Mouse (Mus musculus) left cerebral cortex, postnatal 25 days (tissue): Measurements from ENCODE around the gene Kctd5. TPM values are rescaled to one million over a fixed set of nuclear protein-coding genes. Genes with fewer than 3 reads are reported as not detected.

Source experiments
- DNase-seq, 2 experiments: peaks; one replicate each; pipeline ENCODE4 v3.0.0; 2022; ENCODE audit warnings: low spot score in 2 of 2, mixed read lengths in 1 of 2
- intact Hi-C: fragments of 180-260 bp; cut with DNase I; formaldehyde crosslinking; loops from one replicate; pipeline ENCODE4 v1.15.1; 2025
- total RNA-seq, 2 experiments: library from RNA; stranded (reverse); gene quantifications; 2 replicates each; pipeline ENCODE4 v1.2.3; 2021

Kctd5 gene
- total RNA-seq, 2 experiments from 2014 or later = 25.7 to 27.0 TPM

- intact Hi-C loops = no loop called here
These were observed 28.8 kb downstream of the Kctd5 start for GRCm38 (mm10) chr17:24044482-24044881.

DNA sequence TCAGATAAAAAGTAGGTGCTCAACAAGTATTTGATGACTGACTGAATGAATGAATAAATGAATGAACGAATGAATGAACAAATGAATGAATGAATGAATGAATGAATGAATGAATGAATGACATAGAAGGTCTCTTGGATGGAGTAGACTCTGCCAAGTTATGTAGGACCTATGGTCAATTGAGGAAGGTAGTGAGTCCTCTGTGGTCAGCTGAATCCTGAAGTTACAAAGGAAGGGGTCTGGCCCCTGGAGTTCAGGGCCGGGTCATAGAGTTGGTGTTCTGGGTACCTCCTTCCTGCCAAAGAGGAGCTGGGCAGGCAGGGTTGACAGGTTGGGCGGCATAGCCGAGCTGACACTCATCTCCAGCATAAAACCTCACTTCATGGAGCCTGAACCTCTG is 35.4 kb downstream of the Kctd5 start, which contains the start of gene Prss27:
Prss27 (plus strand) TSS at position 301 of the 400 bp plus-strand sequence.
- intact Hi-C loops = no loop called here
- DNase-seq = no peak

More at GRCm38 (mm10) chr17:24044482-24044881, 28.8 kb downstream of the Kctd5 start:
- no peak for DNase-seq

GRCm38 (mm10) chr17:24037360-24037759 is 35.9 kb downstream of the Kctd5 start:
- intact Hi-C loops = no loop called here
- DNase-seq = no peak

- intact Hi-C loops = no loop called here
These were observed 36.3 kb downstream of the Kctd5 start for GRCm38 (mm10) chr17:24036954-24037353.

DNA sequence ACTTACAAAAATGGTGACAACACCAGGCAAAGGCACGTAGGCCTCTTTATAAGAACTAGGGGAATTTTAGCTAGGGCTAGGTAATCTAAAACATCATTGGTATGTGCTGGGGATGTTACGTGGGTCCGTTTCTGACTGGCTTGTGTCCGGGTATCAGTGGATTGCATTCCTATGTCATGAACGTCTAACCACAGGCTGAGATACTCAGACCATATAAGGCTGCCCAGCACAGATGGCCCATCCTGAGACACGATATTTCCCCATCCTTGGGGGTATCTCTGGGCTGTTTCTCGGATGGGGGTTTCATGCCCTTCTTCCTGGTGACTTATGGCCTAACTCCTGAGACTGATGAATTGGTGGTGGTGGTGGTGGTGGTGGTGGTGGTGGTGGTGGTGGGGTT is 38.2 kb downstream of the Kctd5 start:
- DNase-seq = no peak

More at GRCm38 (mm10) chr17:24036954-24037353, 36.3 kb downstream of the Kctd5 start:
- no peak for DNase-seq

DNA sequence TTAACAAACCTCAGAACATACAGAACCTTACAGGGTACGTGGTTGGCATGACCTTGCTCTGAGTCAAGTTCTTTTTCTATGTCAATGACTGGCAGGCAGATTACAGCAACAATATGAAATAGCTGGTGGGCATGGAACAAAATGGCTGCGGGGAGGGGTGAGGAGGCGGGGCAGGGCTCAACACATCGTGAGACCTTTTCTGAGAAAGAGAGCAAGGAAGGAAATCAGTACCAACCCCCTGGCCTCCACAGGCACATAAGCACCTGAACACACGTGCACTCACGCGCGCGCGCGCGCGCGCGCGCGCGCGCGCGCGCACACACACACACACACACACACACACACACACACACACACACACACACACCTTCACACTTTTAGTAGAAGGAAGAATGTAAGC is 42.7 kb downstream of the Kctd5 start:
- intact Hi-C loops = no loop called here
- DNase-seq = no peak

More for the DNA sequence above, 38.2 kb downstream of the Kctd5 start:
- intact Hi-C loops = no loop called here

DNA sequence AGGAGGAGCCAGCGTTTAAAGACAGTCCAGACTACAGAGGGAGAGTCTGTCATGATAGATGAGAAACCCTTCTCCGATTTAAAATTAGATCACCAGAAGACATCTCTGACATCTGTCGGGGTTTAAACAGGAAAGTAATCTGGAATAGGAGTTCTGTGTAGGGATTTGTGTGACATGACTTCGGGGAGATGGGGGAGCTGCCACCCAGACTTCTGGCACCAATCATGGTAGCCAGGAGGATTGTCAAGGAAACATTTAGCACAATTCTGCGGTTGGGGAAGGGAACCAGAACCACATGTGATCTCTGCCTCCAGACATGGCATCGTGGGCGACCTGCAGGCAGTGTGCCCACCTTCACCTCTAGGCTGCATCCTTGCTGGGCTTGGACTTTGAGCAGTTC is 43.8 kb downstream of the Kctd5 start:
- peak in 1 of 2 experiments; percentile 41 for DNase-seq
- intact Hi-C loops = no loop called here

- peak in 1 of 2 experiments; percentile 15 for DNase-seq
- intact Hi-C loops = no loop called here
These were observed 51.7 kb downstream of the Kctd5 start for GRCm38 (mm10) chr17:24021375-24022199.

DNA sequence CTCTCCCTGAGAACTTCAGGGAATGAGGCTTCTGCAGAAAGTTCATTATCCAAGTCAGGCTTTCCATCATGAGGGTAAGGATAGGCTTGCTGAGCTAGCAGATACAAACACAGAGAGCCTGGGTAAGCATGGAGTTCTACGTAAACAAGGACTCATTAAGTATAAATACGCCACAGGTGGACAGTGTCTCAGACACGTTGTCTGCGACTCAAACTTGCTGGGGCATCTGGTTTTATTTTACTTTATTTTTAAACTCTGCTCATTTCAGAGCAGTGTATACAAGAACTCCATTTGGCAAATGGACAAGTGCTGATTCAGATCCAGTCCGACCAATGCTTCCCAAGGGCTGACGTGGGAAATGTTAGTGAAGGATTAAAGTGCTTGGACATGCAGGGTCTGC is 52.6 kb downstream of the Kctd5 start:
- intact Hi-C loops = no loop called here
- DNase-seq = no peak

DNA sequence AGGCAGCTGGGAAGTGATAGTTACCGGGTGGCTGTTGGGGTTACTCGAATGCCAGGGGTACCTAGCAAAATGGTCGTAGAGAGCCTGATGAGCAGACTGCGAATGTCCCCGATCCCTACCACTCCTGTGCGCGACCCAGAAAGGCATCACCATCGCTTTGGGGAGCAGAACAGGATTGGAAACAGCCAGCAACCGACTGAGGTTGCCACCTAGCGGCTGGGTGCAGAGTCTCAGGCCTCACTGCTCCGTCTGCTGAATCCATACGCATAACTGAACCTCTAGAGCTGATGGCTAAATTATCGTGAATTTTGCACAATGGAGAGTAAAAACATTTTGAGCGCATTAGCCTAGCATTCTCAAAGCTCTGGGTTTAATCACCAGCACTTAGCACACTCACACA is 57.6 kb downstream of the Kctd5 start:
- intact Hi-C loops = no loop called here
- DNase-seq = peak in 1 of 2 experiments; percentile 35

DNA sequence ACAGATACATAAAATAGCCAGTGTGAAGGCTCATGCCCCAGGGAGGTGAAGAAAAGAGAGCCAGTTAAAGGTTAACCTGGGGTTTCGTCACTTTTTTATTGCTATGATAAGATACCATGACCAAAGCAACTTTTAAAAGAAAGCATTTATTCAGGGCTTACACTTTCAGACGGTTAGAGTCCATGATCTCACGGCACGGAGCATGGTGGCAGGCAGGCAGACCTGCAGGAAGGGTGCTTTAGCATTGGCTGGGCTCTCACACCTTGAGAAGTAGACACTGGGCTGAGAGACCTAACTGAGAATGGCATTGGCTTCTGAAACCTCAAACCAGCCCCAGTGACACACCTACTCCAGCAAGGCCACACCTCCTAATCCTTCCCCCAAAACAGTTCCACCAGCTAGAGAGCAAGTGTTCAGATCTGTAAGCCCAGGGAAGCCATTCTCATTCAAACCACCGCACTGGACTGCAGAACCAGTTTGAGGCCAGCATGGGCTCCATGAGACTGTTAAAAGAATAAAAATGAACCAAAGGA is 58.8 kb downstream of the Kctd5 start:
- DNase-seq = no peak
- intact Hi-C loops = loop anchor here (5.0 kb wide), 1 partner anchor 47 kb away; no protein-coding TSS in a partner anchor

- DNase-seq = no peak
- intact Hi-C loops = loop anchor here (5.0 kb wide), 1 partner anchor 46 kb away; no protein-coding TSS in a partner anchor
These were observed 60.4 kb downstream of the Kctd5 start for GRCm38 (mm10) chr17:24012921-24013320.

DNA sequence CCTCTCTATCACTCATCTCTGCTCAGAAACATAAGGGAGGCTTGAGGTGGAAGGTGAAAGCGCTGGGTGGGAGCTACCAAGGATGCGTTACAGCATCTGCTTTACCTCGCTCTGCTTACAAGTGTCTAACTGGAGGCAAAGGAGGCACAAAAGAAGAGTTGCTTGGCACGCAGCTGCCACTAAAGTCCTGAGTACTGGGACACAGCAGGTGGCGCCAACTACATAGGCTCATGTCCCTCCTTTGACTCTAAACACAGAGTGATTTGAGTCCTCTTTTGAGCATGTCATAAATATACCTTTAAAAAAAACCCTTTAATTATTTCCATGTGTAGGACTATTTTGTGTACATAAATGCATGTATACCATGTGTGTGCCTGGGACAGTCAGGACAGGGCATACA is 63.7 kb downstream of the Kctd5 start:
- no peak for DNase-seq
- intact Hi-C loops = loop anchor here (5.0 kb wide), 1 partner anchor 42 kb away; no protein-coding TSS in a partner anchor

DNA sequence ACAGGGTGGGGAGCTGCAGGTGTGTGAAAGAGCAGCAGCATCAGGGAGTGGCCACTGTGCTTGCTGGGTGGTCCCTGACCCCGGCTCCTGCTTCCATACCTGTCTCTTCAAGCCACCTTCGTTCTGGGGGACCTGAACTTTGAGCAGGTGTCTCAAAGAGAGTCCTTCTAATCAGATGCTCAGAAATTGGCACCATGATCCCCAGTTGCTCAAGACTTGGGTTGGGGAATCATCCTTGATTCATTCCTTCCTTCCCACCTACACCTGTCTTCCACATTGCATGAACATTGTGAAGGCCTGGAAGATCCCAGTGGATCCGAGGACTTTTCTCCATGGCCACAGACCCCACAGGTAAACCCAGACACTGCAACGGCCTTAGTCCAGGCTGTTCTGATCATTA is 65.2 kb downstream of the Kctd5 start:
- intact Hi-C loops = no loop called here

DNA sequence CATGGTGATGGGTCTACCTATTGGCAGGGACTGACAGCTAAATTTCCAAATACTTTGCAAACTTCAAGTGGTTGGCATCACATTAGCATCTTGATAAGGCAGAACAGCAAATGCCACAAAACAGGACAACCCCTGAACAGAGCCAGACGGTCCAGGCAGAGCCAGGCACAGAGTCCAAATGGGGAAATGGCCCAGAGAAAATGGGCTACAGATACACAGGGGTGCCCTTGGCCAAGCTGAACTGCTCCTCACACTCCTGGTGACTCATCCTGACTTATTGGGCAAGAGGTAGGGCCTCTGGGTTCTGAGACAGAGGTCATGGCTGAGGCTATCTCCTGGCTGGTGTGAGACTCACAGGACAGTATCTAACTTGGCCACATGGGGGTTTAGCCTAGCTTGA is 65.9 kb downstream of the Kctd5 start:
- intact Hi-C loops = no loop called here
- no peak for DNase-seq

More for the DNA sequence above, 65.2 kb downstream of the Kctd5 start:
- no peak for DNase-seq

GRCm38 (mm10) chr17:24006930-24007329 is 66.4 kb downstream of the Kctd5 start:
- no peak for DNase-seq
- intact Hi-C loops = no loop called here

- no peak for DNase-seq
- intact Hi-C loops = no loop called here
These were observed 68.2 kb downstream of the Kctd5 start for GRCm38 (mm10) chr17:24005049-24005448.

DNA sequence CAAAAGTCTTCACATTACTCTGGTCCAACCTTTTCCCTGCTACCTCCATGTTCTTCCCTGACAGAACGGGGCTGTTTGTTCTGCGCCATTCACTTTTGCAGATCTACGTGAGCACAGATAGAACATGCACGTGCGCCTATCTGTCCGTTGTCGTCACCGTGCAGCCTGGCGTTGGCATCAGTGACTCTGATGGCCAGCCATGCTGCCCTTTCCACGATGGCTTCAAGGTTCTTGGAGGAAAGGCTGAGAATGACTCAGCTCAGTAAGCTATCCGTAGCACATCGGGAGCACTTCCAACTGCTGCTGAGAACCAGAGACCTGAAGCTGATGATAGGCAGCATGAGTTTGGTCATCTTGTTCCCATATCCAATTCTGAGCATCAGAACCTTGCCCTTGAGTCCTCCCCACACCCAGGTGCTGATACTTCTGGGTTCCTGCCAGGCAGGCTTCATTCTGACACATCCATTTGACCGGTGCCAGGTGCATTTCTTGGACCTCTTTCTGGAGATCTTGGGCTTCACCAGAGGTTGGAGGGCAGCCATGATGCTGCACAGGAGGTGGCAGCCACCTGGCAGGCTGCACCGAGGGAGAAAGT is 69.1 kb downstream of the Kctd5 start:
- intact Hi-C loops = no loop called here
- DNase-seq = no peak

DNA sequence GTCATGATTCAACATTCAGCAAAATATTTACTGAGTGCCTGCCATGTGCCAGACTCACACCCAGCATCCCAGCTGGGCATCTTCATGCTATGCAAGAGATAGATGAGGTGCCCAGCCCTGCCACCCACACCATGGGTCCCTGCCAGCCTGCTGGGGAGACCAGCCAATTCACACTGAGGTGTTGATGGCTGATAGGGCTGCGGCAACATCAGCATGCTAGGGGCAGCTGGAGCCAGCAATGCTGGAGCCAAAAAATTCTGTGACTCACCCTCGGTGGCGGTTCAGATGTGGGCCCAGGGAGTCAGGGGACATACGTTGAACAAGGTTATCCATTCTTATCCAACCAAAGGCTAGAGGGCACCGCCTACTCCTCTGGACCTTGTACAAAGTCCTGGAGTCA is 72.9 kb downstream of the Kctd5 start:
- intact Hi-C loops = no loop called here
- peak; percentile 68 to 96 for DNase-seq

DNA sequence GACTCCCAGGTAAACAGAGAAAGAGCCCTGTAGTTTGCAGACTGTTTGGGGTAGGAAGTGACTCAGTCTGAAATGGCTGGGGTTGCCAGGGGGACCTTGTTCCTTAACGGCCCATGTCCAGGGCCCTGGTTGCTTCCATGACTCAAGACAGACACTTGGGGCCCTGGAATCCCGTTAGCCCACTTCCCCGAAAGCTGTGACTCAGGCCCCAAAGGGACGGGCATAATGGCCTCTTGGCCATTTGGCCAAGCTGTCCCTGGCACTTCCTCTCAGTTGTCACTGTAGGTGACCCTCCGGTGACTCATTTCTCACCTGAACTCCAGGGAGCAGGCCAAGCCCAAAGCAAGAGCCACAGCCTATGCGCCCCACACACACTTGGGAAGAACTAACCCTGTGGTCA is 74.9 kb downstream of the Kctd5 start:
- no peak for DNase-seq
- intact Hi-C loops = no loop called here

DNA sequence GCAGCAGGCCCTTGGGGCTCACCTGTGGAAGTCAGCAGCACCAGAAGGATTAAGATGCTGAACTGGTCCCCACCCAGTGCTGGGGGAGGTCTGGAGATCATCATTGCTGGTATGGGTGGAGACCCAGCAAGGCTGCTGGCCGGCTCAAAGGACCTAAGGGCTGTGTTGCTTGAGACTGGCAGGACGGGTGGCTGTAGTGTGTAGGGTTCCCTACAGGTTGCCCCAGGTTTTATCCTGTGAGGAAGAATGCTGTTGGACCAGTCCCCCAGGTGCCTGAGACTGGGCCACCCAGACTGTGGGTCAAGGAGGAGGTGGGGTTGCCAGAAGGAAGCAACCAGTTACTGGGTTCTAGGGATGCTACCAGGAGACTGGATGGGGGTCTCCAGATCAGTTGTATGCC is 75.4 kb downstream of the Kctd5 start, which contains the start of gene Prss22:
Prss22 (minus strand) TSS at position 200 of the 400 bp plus-strand sequence.
- DNase-seq = no peak

More for the DNA sequence above, 75.4 kb downstream of the Kctd5 start, which contains the start of gene Prss22:
- intact Hi-C loops = no loop called here
